Mouse (Mus musculus) embryonic facial prominence, embryonic 15.5 days (tissue): ENCODE results near the gene Habp2. TPM values are rescaled to one million over a fixed set of nuclear protein-coding genes. Genes with fewer than 3 reads are reported as not detected.
A peak's percentile ranks its signal among the peaks of the same experiment; 100 is the strongest.

Experiments used
- ATAC-seq: fragments of 200-750 bp; cut with Nextera tagmentation; 2 replicates; pipeline ENCODE4 v1.8.0; 2017; ENCODE audit warnings: low read depth, moderate TSS enrichment; ENCODE audit not compliant: insufficient number of reproducible peaks, low FRiP score, low TSS enrichment
- H3K27ac ChIP-seq: fragments of 300-500 bp; sonication (generic); replicated peaks from 2 replicates; pipeline ENCODE4 v1.5.1; 2015; ENCODE audit warnings: mild to moderate bottlenecking, inconsistent platforms
- H3K27me3 ChIP-seq: fragments of 300-500 bp; sonication (generic); 2 replicates; pipeline ENCODE4 v1.6.1; 2015; ENCODE audit warnings: inconsistent platforms
- H3K36me3 ChIP-seq: fragments of 300-500 bp; sonication (generic); 2 replicates; pipeline ENCODE4 v1.6.1; 2015; ENCODE audit warnings: mild to moderate bottlenecking, inconsistent platforms
- H3K4me1 ChIP-seq: fragments of 300-500 bp; sonication (generic); 2 replicates; pipeline ENCODE4 v1.6.1; 2015; ENCODE audit warnings: inconsistent platforms
- H3K4me2 ChIP-seq: fragments of 300-500 bp; sonication (generic); replicated peaks from 2 replicates; pipeline ENCODE4 v1.6.1; 2015; ENCODE audit warnings: mild to moderate bottlenecking, inconsistent platforms
- H3K4me3 ChIP-seq: fragments of 300-500 bp; sonication (generic); replicated peaks from 2 replicates; pipeline ENCODE4 v1.5.1; 2015; ENCODE audit warnings: mild to moderate bottlenecking, inconsistent platforms
- H3K9ac ChIP-seq: fragments of 300-500 bp; sonication (generic); 2 replicates; pipeline ENCODE4 v1.6.1; 2015; ENCODE audit warnings: inconsistent platforms
- H3K9me3 ChIP-seq: fragments of 300-500 bp; sonication (generic); replicated peaks from 2 replicates; pipeline ENCODE4 v1.6.1; 2016; ENCODE audit warnings: inconsistent platforms
- WGBS: fragments of 180-500 bp; shearing (Covaris S2); methylation state at CpG from one replicate; pipeline ENCODE4 v1.1.7; 2015; 5-methylcytosine and 5-hydroxymethylcytosine counted together
- polyA plus RNA-seq: library from polyadenylated mRNA; unstranded; fragments of >200 nt; fragmentation: Nextera tagmentation; extraction: Ambion mirVana; gene quantifications from 2 replicates; pipeline ENCODE4 v1.2.1, GENCODE M21; 2015

The Habp2 gene
- polyA plus RNA-seq, 1 experiment from 2014 or later: 0.24 TPM

DNA sequence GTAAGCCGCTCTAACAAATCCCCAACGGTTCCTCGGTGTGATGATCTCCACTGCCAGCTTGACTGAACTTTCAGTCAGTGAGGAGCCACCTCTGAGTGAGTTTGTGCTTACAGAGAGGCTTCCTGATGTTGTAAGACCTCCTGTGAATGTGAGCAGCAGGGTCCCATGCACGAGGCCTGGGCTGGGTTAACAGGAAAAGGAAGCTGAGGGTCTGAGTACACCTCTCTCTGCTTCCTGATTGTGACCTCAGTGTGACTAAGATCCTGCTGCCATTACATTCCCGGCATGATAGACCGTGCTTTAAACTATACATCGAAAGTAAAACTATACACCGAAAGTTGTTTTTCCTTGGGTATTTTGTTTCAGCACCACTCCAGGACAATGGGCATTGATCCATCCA, 14.9 kb upstream of the Habp2 start:
- H3K27ac ChIP-seq: no peak overlapping the region
- H3K4me2 ChIP-seq: no peak overlapping the region
- H3K36me3 ChIP-seq: no peaks in the 10 kb centered on the region
- H3K4me3 ChIP-seq: no peak overlapping the region
- ATAC-seq: no peak
- 0 out of 2 replicates have a peak, but pooled peaks cover 3% of the 10 kb centered on the region for H3K27me3 ChIP-seq
- WGBS: 86% methylated on average over 8 of the region's 8 CpGs
- H3K4me1 ChIP-seq: no peaks in the 10 kb centered on the region
- no peak overlapping the region for H3K9ac ChIP-seq
- H3K9me3 ChIP-seq: no peaks in the 10 kb centered on the region

DNA sequence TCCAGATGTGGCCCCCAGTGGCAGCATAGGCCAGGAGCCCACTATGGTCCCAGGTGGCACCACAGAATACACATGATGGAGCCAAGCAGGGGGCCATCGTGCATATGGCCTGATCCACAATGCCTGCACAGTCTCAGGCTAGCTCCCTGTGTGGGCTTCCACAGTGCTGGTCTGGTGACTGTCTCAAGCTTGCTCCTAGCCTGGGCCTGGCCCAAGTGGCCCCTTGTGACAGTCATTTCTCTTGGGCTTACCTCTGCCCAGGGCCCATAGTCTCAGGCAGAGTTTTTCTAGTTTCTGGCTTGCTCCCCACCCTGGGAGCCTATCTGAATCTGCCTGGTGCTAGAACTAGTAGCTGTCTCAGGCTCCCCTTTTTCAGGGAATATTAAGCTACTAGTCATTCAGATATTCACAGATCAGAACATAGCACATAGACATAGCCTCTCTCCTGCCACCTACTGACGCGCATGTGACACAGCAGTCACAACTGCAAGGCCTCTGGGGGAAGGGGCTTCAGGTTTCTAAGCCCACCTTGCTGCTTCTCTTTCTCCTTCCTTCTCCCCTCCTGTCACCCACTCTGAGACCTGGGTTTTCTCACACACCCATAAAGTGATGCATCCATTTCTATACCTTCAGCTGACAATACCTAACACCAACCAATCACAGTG, 9.7 kb upstream of the Habp2 start:
- H3K4me2 ChIP-seq: no peak overlapping the region
- no peaks in the 10 kb centered on the region for H3K9me3 ChIP-seq
- H3K4me1 ChIP-seq: no peaks in the 10 kb centered on the region
- H3K9ac ChIP-seq: no peak overlapping the region
- no peak for ATAC-seq
- no peak overlapping the region for H3K27ac ChIP-seq
- H3K27me3 ChIP-seq: 0 out of 2 replicates have a peak, but pooled peaks cover 3% of the 10 kb centered on the region
- WGBS: 51% methylated on average over 3 of the region's 3 CpGs
- H3K4me3 ChIP-seq: no peak overlapping the region
- no peaks in the 10 kb centered on the region for H3K36me3 ChIP-seq

DNA sequence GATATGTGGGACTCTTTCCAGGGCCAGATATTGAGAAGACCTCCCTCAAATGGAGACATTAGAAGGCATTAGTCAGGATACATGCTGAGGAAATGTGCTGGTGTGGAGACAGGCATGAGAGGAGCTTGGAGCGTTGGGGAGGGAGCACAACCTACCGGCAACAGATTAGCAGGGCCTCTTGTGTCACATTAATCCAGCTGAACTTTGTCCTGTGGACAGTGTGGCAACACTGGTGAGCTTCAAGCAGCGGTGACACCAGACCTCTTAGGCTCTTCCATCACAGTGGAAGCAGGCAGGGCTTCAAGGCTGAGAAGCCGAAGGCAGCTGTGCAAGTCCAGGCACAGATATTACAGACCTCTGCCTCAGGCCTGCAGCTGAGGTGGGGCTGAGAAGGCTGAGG, 9.0 kb upstream of the Habp2 start:
- no peak overlapping the region for H3K9ac ChIP-seq
- H3K9me3 ChIP-seq: no peaks in the 10 kb centered on the region
- no peaks in the 10 kb centered on the region for H3K36me3 ChIP-seq
- no peak overlapping the region for H3K4me3 ChIP-seq
- no peak overlapping the region for H3K27ac ChIP-seq
- no peak overlapping the region for H3K4me2 ChIP-seq
- H3K4me1 ChIP-seq: no peaks in the 10 kb centered on the region
- WGBS: 73% methylated on average over 4 of the region's 4 CpGs
- H3K27me3 ChIP-seq: 0 out of 2 replicates have a peak, but pooled peaks cover 3% of the 10 kb centered on the region
- ATAC-seq: no peak

DNA sequence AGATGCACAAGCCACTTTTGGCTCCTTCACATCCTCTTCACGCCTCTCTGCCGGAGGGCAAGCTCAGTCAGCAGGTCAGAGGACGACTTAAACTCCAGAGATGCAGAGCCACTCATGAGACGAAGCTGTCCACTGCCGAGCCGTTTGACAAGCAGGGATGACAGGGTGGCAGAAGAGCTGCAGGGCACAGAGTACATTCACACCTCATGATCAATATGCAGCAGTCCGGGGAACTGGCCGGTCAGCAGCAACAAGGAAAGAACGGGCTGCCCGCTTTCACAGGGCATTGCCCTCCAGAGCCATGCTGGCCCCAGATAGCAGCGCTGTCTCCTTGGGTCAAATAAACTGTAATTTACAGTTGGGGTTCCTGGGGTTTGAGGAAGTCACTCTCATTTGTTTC, 8.6 kb upstream of the Habp2 start:
- no peaks in the 10 kb centered on the region for H3K36me3 ChIP-seq
- H3K4me2 ChIP-seq: no peak overlapping the region
- no peaks in the 10 kb centered on the region for H3K9me3 ChIP-seq
- no peaks in the 10 kb centered on the region for H3K4me1 ChIP-seq
- no peak for ATAC-seq
- WGBS: 84% methylated on average over 11 of the region's 11 CpGs
- H3K27ac ChIP-seq: no peak overlapping the region
- H3K27me3 ChIP-seq: 0 out of 2 replicates have a peak, but pooled peaks cover 3% of the 10 kb centered on the region
- no peak overlapping the region for H3K9ac ChIP-seq
- no peak overlapping the region for H3K4me3 ChIP-seq

DNA sequence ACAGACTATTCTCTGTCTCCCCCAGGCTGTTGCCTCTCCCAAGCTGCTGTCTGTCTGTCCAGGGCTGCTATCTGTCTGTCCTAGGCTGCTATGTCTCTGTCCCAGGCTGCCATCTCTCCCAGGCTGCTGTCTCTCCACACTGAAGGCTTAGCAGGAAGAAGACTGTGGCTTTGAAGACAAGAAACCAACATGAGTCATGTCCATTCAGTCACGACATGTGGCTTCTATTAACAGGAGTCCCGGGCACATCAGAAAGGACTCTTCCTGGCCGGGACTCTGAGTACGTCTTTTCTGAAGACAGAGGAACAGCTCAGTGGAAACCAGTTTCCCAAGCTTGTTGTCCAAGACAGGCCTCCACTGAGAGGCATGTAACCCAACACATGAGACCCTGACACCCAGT, 1.7 kb upstream of the Habp2 start:
- Histone ChIP-seq H3K27me3 (no peaks in the 10 kb centered on the region), H3K4me2 (no peak overlapping the region), H3K27ac (no peak overlapping the region), H3K9ac (no peak overlapping the region), H3K36me3 (no peaks in the 10 kb centered on the region), H3K4me1 (0 out of 2 replicates have a peak, but pooled peaks cover 11% of the 10 kb centered on the region), H3K9me3 (no peaks in the 10 kb centered on the region), H3K4me3 (no peak overlapping the region)
- no peak for ATAC-seq
- WGBS: 34% methylated on average over 4 of the region's 4 CpGs

DNA sequence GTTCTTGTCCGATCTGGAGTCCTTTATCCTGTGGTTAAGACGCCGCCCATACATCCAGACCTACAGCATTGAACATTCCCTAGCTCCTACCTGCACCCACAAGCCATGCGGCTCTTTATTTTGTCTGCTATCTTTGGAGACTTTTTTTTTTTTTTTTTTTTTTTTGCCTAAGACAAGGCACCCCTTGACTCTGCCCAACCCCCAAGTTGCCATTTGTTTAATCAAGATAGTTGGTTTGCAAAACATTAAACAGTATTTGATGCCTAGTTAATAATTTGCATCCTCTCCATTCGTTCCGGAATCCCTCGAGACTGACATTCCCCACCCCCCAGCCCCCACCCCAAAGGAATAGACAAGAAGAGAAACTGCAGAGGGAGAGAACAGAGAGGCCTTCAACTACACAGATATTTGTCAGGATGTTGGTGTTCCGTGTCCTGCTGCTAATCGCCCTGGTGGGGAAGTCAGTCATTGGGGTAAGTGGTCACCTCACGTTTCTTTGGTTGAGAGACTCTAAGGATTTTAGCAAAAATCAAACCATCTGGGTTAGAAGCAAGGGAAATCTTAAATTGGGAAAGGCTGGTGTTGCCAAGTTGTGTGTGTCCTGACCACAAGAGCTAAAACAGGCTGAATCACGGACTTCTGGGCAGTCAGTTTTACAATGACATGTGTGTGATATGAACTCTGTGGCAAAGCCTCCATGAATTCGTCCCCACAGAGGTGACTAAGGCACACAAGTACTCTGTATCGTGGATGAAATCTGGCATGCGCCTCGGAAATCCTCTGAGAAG, 837 bp downstream of the Habp2 start:
- no peak overlapping the region for H3K4me2 ChIP-seq
- 66% methylated on average over 15 of the region's 15 CpGs for WGBS
- H3K27me3 ChIP-seq: no peaks in the 10 kb centered on the region
- no peak overlapping the region for H3K9ac ChIP-seq
- ATAC-seq: no peak
- H3K9me3 ChIP-seq: no peaks in the 10 kb centered on the region
- H3K4me1 ChIP-seq: peaks cover 26% of the 10 kb centered on the region
- no peak overlapping the region for H3K27ac ChIP-seq
- no peak overlapping the region for H3K4me3 ChIP-seq
- H3K36me3 ChIP-seq: no peaks in the 10 kb centered on the region

DNA sequence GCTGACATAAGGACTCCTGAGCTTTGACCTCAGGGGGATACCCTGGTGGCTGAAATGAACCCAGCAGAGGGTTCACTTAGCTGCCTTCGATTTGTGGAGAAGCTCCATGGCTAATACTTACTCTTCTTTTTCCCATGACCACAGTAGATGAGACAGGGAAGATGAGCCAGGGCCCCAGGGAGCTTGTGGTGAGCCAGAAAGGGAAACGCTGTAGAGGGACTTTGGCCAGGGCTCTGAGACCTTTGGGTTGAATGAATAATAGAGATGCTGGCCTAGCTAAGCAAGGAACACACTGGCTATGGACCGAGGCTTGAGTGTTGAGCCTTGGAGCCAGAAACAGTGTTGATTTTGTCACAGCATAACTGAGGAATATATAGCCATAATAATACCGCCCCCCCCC, 1.5 kb downstream of the Habp2 start:
- Histone ChIP-seq H3K4me1 (peaks cover 26% of the 10 kb centered on the region), H3K36me3 (no peaks in the 10 kb centered on the region), H3K9me3 (no peaks in the 10 kb centered on the region), H3K9ac (no peak overlapping the region), H3K4me2 (no peak overlapping the region), H3K4me3 (no peak overlapping the region), H3K27ac (no peak overlapping the region), H3K27me3 (no peaks in the 10 kb centered on the region)
- 72% methylated on average over 4 of the region's 4 CpGs for WGBS
- no peak for ATAC-seq

DNA sequence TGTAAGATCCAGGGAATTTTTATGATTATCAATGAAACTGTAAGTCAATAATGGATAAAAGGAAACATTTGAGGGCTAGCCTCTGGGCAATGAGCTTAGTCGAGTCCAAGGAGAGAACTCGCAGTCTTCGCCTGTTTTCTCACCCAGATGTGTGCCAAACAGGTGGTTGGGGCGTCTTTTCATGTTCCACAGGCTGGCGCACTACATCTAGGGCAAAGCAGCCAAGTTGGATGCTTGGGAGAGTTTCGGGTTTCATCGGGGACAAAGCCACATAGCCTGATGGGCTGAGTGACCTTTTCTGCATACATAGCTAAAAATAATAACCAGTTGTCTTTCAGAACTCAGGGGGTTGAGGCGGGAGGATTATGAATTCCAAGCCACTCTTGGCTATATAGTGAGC, 2.7 kb downstream of the Habp2 start:
- Histone ChIP-seq H3K9me3 (no peaks in the 10 kb centered on the region), H3K36me3 (no peaks in the 10 kb centered on the region), H3K4me3 (no peak overlapping the region), H3K4me1 (peaks cover 30% of the 10 kb centered on the region), H3K9ac (no peak overlapping the region), H3K4me2 (no peak overlapping the region), H3K27ac (no peak overlapping the region), H3K27me3 (no peaks in the 10 kb centered on the region)
- whole genome bisulfite sequencing: 69% methylated on average over 8 of the region's 8 CpGs
- ATAC-seq: no peak

DNA sequence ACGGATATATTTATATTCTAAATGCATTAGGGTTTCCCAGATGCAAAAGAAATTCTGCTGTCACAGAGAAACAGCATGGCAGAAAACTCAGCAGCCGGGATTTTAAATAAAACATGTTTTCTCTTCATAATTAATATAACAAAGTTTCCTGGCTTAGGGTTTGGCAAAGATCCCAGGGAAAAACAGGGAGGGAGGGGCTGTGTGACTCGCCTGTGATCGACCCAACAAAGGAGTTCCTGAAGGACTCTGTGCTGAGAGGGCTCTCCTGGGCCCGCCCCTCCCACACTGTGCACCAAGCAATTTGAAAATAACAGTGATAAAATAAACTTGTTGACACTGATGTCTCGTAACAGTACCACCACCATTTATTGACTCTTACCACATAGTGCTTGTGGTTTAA, 5.0 kb downstream of the Habp2 start:
- WGBS: 23% methylated on average over 6 of the region's 6 CpGs
- Histone ChIP-seq H3K4me1 (peaks cover 33% of the 10 kb centered on the region), H3K4me3 (no peak overlapping the region), H3K36me3 (no peaks in the 10 kb centered on the region), H3K4me2 (no peak overlapping the region), H3K9ac (no peak overlapping the region), H3K9me3 (no peaks in the 10 kb centered on the region), H3K27ac (no peak overlapping the region), H3K27me3 (no peaks in the 10 kb centered on the region; the same call in 1 of the 2 replicates)
- no peak for ATAC-seq

DNA sequence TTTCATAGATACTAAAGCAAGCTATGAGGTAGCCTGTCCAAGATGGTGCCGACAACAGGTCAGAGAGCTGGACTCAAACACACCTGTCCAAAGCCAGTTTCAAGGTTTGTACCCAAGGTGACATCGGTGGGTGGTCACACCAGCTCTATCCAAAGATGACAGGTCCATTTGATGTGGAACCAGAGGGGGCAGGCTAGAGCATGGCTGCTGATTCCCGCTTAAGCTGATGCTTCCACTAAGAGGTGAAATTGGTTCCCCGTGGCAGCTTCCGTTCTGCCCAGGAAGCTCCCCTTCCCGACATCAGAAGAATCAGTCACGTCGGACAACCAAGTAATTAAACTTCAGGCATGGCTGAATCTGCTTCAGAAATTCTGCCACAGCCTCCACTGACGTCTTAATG, 5.4 kb downstream of the Habp2 start:
- 59% methylated on average over 9 of the region's 9 CpGs for WGBS
- H3K9me3 ChIP-seq: no peaks in the 10 kb centered on the region
- no peak overlapping the region for H3K4me2 ChIP-seq
- no peak overlapping the region for H3K9ac ChIP-seq
- no peak overlapping the region for H3K4me3 ChIP-seq
- no peak for ATAC-seq
- H3K27ac ChIP-seq: no peak overlapping the region
- no peaks in the 10 kb centered on the region; the same call in 1 of the 2 replicates for H3K27me3 ChIP-seq
- H3K36me3 ChIP-seq: no peaks in the 10 kb centered on the region
- peaks cover 31% of the 10 kb centered on the region for H3K4me1 ChIP-seq

DNA sequence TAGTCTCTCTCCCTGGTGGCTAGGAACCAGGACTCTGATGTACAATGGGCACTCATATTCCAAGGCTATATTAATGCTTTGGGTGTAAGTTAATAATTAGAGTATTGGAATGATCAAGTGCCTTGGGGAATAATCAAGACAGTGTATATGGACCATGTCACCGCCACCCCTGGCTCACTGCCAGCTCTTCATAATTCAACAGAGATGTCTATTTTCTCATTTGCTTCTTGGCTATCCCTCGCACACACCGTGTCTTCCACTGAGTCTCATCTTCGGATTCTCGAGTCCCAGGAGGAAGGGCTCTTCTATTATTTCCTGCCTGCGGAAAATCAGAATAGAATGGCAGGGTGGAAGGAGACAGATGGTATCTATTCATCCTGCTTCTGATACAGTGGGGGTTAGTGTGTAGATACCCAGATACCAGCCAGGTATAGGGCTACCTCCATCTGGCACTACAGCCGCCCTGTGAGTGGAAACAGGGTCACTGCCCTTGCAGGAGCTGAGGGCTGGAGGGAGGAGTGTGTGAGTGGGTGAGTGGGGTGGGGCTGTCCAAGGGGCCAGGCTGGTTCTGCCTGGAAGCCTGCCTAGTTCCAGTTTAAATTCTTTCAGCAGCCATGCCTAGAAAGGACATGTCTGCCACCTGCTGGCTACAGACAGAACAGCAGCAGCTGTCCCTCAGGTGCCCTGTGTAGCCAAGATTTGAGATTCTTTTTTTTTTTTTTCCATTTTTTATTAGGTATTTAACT, 7.9 kb downstream of the Habp2 start:
- peak; percentile 75; the same call in 1 of the 2 replicates for ATAC-seq
- 37% methylated on average over 7 of the region's 7 CpGs for WGBS

More for the DNA sequence above, 7.9 kb downstream of the Habp2 start:
- Histone ChIP-seq H3K27me3 (no peaks in the 10 kb centered on the region; the same call in 1 of the 2 replicates), H3K9ac (no peak overlapping the region), H3K9me3 (no peaks in the 10 kb centered on the region), H3K27ac (no peak overlapping the region), H3K4me3 (no peak overlapping the region), H3K36me3 (no peaks in the 10 kb centered on the region), H3K4me2 (peak overlapping the region; percentile 29; the same call in 1 of the 2 replicates), H3K4me1 (peaks cover 25% of the 10 kb centered on the region)
